Comparison of ENCODE assay signal across 18 mouse cellular contexts in the genomic region with DNA sequence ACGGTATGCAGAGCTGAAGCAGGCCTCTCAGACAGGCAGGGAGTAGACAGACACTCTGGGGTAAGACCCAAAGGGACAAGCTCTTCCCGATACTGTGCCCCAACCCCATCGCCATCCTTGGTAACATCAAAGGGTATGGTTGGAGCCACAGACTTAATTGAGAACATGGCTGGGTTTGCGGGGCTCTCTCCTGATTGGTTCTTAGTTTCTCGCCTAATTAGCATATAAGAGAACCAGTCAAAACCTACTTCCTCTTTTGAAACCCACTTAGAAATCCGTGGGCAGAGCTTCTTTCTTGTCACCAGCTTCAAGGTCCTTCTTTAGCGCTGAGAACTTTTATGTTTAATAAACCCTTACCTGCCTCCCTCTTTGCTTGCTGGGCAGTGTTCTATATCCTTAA.
DNase-seq lines count a peak whose midpoint lies in the region; ATAC-seq lines count a peak whose summit lies in the region.
"Had no signal": no experiment of that assay in that cellular context is flagged by ENCODE, and none has a peak within 500 bp of the region (broad histone marks: within the 10 kb centered on the region; RNA-seq: fewer than 3 reads in every experiment).

No protein-coding gene starts in this region.

- peaks cover 77% of the 10 kb centered on the region for H3K27me3 ChIP-seq in hindbrain, embryonic 13.5 days
- H3K27me3 ChIP-seq in hindbrain, embryonic 10.5 days (ENCODE audit: insufficient read depth, poor library complexity, severe bottlenecking), result peaks cover 70% of the 10 kb centered on the region
- peaks cover 19% of the 10 kb centered on the region for H3K27me3 ChIP-seq in midbrain, embryonic 15.5 days (replicated peaks)
- H3K27me3 ChIP-seq in midbrain, embryonic 14.5 days (ENCODE audit: control insufficient read depth, insufficient read depth, low read length), result peaks cover 5% of the 10 kb centered on the region; the same call in 1 of the 2 replicates

- H3K27ac ChIP-seq in hindbrain, embryonic 13.5 days, result 0 out of 2 replicates have a peak overlapping the region, but pooled peaks have one; percentile 63
- no peak overlapping the region for H3K27ac ChIP-seq in hindbrain, embryonic 10.5 days
- H3K27ac ChIP-seq in midbrain, embryonic 15.5 days, result peak overlapping the region; percentile 60; the same call in 1 of the 2 replicates
- no peak overlapping the region for H3K27ac ChIP-seq in midbrain, embryonic 14.5 days (replicated peaks; ENCODE audit: low read depth, low read length)
- H3K27ac ChIP-seq: embryonic facial prominence, embryonic 12.5 days; heart, embryonic 13.5 days had no signal

- 84% methylated on average over 7 of the region's 7 CpGs for WGBS in hindbrain, embryonic 13.5 days
- WGBS in hindbrain, embryonic 10.5 days, result 84% methylated on average over 7 of the region's 7 CpGs
- WGBS in midbrain, embryonic 15.5 days, result 73% methylated on average over 7 of the region's 7 CpGs
- WGBS in midbrain, embryonic 14.5 days, result 78% methylated on average over 7 of the region's 7 CpGs

- no peaks in the 10 kb centered on the region for H3K36me3 ChIP-seq in hindbrain, embryonic 13.5 days
- no peaks in the 10 kb centered on the region for H3K36me3 ChIP-seq in hindbrain, embryonic 10.5 days
- no peaks in the 10 kb centered on the region for H3K36me3 ChIP-seq in midbrain, embryonic 15.5 days (replicated peaks)
- H3K36me3 ChIP-seq in midbrain, embryonic 14.5 days (ENCODE audit: control insufficient read depth, insufficient read depth, low read length), result no peaks in the 10 kb centered on the region
- H3K36me3 ChIP-seq: embryonic facial prominence, embryonic 12.5 days; heart, embryonic 13.5 days had no signal

- peaks cover 34% of the 10 kb centered on the region for H3K4me1 ChIP-seq in hindbrain, embryonic 13.5 days (replicated peaks)
- H3K4me1 ChIP-seq in hindbrain, embryonic 10.5 days (replicated peaks), result peaks cover 58% of the 10 kb centered on the region
- peaks cover 10% of the 10 kb centered on the region for H3K4me1 ChIP-seq in midbrain, embryonic 15.5 days
- H3K4me1 ChIP-seq in midbrain, embryonic 14.5 days (ENCODE audit: control insufficient read depth, insufficient read depth, low read length), result peaks cover 19% of the 10 kb centered on the region; the same call in 1 of the 2 replicates
- H3K4me1 ChIP-seq: embryonic facial prominence, embryonic 12.5 days; heart, embryonic 13.5 days had no signal

- H3K9me3 ChIP-seq in hindbrain, embryonic 13.5 days, result no peaks in the 10 kb centered on the region
- H3K9me3 ChIP-seq in hindbrain, embryonic 10.5 days, result no peaks in the 10 kb centered on the region
- H3K9me3 ChIP-seq in midbrain, embryonic 15.5 days, result no peaks in the 10 kb centered on the region
- H3K9me3 ChIP-seq in midbrain, embryonic 14.5 days (ENCODE audit: control insufficient read depth, low read length), result no peaks in the 10 kb centered on the region
- H3K9me3 ChIP-seq: embryonic facial prominence, embryonic 12.5 days; forebrain, embryonic 13.5 days; heart, embryonic 13.5 days had no signal

- ATAC-seq in hindbrain, embryonic 13.5 days (ENCODE audit: low FRiP score), result no peak
- no peak for ATAC-seq in midbrain, embryonic 15.5 days (replicated peaks)
- no peak for ATAC-seq in midbrain, embryonic 14.5 days (ENCODE audit: low FRiP score, low TSS enrichment)
- ATAC-seq: CD4-positive, CD25-positive, alpha-beta regulatory T cell, adult 4 months; intestine, embryonic 16.5 days had no signal

- H3K4me2 ChIP-seq in hindbrain, embryonic 13.5 days, result no peak overlapping the region
- no peak overlapping the region for H3K4me2 ChIP-seq in midbrain, embryonic 15.5 days
- H3K4me2 ChIP-seq in midbrain, embryonic 14.5 days (ENCODE audit: low read length), result no peak overlapping the region
- H3K4me2 ChIP-seq: embryonic facial prominence, embryonic 12.5 days; forebrain, embryonic 13.5 days; heart, embryonic 13.5 days; hindbrain, embryonic 14.5 days had no signal

- H3K4me3 ChIP-seq in hindbrain, embryonic 13.5 days, result no peak overlapping the region
- H3K4me3 ChIP-seq in hindbrain, embryonic 10.5 days, result no peak overlapping the region
- no peak overlapping the region for H3K4me3 ChIP-seq in midbrain, embryonic 15.5 days
- H3K4me3 ChIP-seq in midbrain, embryonic 14.5 days (replicated peaks; ENCODE audit: low read depth, low read length), result no peak overlapping the region
- H3K4me3 ChIP-seq: embryonic facial prominence, embryonic 12.5 days; forebrain, embryonic 13.5 days; heart, embryonic 13.5 days had no signal

- no peak overlapping the region for H3K9ac ChIP-seq in hindbrain, embryonic 13.5 days
- H3K9ac ChIP-seq in midbrain, embryonic 15.5 days, result no peak overlapping the region
- H3K9ac ChIP-seq in midbrain, embryonic 14.5 days (replicated peaks; ENCODE audit: low read length), result no peak overlapping the region
- H3K9ac ChIP-seq: embryonic facial prominence, embryonic 12.5 days; heart, embryonic 13.5 days; hindbrain, embryonic 14.5 days had no signal

- DNase-seq in hindbrain, embryonic 10.5 days (ENCODE audit: low spot score), result no peak
- DNase-seq in midbrain, embryonic 14.5 days, result no peak
- peak; percentile 64 for DNase-seq in R1 (ENCODE audit: low read depth, low spot score)
- DNase-seq in spleen, adult 18-20 months, result no peak
- DNase-seq: adrenal gland, postnatal 14 days; B cell, adult 2 months; cerebellum, adult 11-12 months; gastrocnemius, postnatal 36 days; heart, adult 11 months; heart, postnatal 36 days had no signal

Comparison
In these comparisons a context has a peak if more than half of its experiments do, and no peak if none do; other contexts are left out.
1. H3K27ac ChIP-seq: peak in hindbrain, embryonic 13.5 days (single experiment) and midbrain, embryonic 15.5 days (single experiment); none in hindbrain, embryonic 10.5 days (single experiment) and midbrain, embryonic 14.5 days (single experiment).